Mouse (Mus musculus) brown adipose tissue, adult 24 weeks (tissue): ENCODE measurements around the gene 1110004F10Rik. TPM values are rescaled to one million over a fixed set of nuclear protein-coding genes. Genes with fewer than 3 reads are reported as not detected.

Experiments
- H3K27ac ChIP-seq: fragments of 200-500 bp; replicated peaks from 2 replicates; pipeline ENCODE4 v1.5.1; 2012; ENCODE audit warnings: low read depth, mild to moderate bottlenecking, low read length
- H3K4me1 ChIP-seq: fragments of 200-500 bp; 2 replicates; pipeline ENCODE4 v1.6.1; 2012; ENCODE audit warnings: low read length, mixed read lengths; ENCODE audit not compliant: control insufficient read depth, insufficient read depth, insufficient read length
- H3K4me3 ChIP-seq: fragments of 200-500 bp; 2 replicates; pipeline ENCODE4 v1.5.1; 2012; ENCODE audit warnings: low read depth, mild to moderate bottlenecking, low read length, moderate library complexity; ENCODE audit not compliant: insufficient read depth
- polyA plus RNA-seq: library from polyadenylated mRNA; stranded (reverse); fragments of >200 nt; gene quantifications from 2 replicates; pipeline ENCODE4 v1.2.4, GENCODE M21; 2012; ENCODE audit not compliant: missing spikeins, insufficient read depth, insufficient read length

Gene 1110004F10Rik
- polyA plus RNA-seq, 1 experiment, result 68.8 TPM

GRCm38 (mm10) chr7:116121202-116121601 lies 82.0 kb downstream of the 1110004F10Rik start:
- H3K4me1 ChIP-seq, result no peaks in the 10 kb centered on the region
- H3K4me3 ChIP-seq, result no peak overlapping the region
- no peak overlapping the region for H3K27ac ChIP-seq

- Histone ChIP-seq H3K27ac (no peak overlapping the region), H3K4me3 (no peak overlapping the region), H3K4me1 (no peaks in the 10 kb centered on the region)
Measured at GRCm38 (mm10) chr7:116122981-116123596, 83.9 kb downstream of the 1110004F10Rik start.

GRCm38 (mm10) chr7:116123597-116123985 lies 84.4 kb downstream of the 1110004F10Rik start:
- Histone ChIP-seq H3K4me1 (no peaks in the 10 kb centered on the region), H3K4me3 (no peak overlapping the region), H3K27ac (no peak overlapping the region)

GRCm38 (mm10) chr7:116124057-116124456 lies 84.9 kb downstream of the 1110004F10Rik start:
- Histone ChIP-seq H3K4me1 (no peaks in the 10 kb centered on the region), H3K27ac (no peak overlapping the region), H3K4me3 (no peak overlapping the region)

- Histone ChIP-seq H3K27ac (no peak overlapping the region), H3K4me3 (no peak overlapping the region), H3K4me1 (no peaks in the 10 kb centered on the region)
Measured at GRCm38 (mm10) chr7:116125671-116126070, 86.5 kb downstream of the 1110004F10Rik start.

GRCm38 (mm10) chr7:116127052-116127451 lies 87.9 kb downstream of the 1110004F10Rik start:
- H3K27ac ChIP-seq, result no peak overlapping the region
- H3K4me1 ChIP-seq, result no peaks in the 10 kb centered on the region
- H3K4me3 ChIP-seq, result no peak overlapping the region

GRCm38 (mm10) chr7:116128286-116128685 lies 89.1 kb downstream of the 1110004F10Rik start:
- no peaks in the 10 kb centered on the region for H3K4me1 ChIP-seq
- H3K4me3 ChIP-seq, result no peak overlapping the region
- no peak overlapping the region for H3K27ac ChIP-seq

- Histone ChIP-seq H3K4me3 (no peak overlapping the region), H3K4me1 (no peaks in the 10 kb centered on the region), H3K27ac (no peak overlapping the region)
Measured at GRCm38 (mm10) chr7:116129374-116129773, 90.2 kb downstream of the 1110004F10Rik start.

GRCm38 (mm10) chr7:116131390-116131789 lies 92.2 kb downstream of the 1110004F10Rik start:
- H3K27ac ChIP-seq, result no peak overlapping the region
- no peak overlapping the region for H3K4me3 ChIP-seq
- H3K4me1 ChIP-seq, result no peaks in the 10 kb centered on the region

- no peaks in the 10 kb centered on the region for H3K4me1 ChIP-seq
- no peak overlapping the region for H3K4me3 ChIP-seq
- H3K27ac ChIP-seq, result no peak overlapping the region
Measured at GRCm38 (mm10) chr7:116132078-116132477, 92.9 kb downstream of the 1110004F10Rik start.

- no peak overlapping the region for H3K27ac ChIP-seq
Measured at GRCm38 (mm10) chr7:116134413-116135292, 95.5 kb downstream of the 1110004F10Rik start.

GRCm38 (mm10) chr7:116137149-116137548 lies 98.0 kb downstream of the 1110004F10Rik start:
- Histone ChIP-seq H3K4me3 (no peak overlapping the region), H3K4me1 (no peaks in the 10 kb centered on the region), H3K27ac (no peak overlapping the region)

More at GRCm38 (mm10) chr7:116134413-116135292, 95.5 kb downstream of the 1110004F10Rik start:
- no peaks in the 10 kb centered on the region for H3K4me1 ChIP-seq
- H3K4me3 ChIP-seq, result no peak overlapping the region

GRCm38 (mm10) chr7:116137671-116138070 lies 98.5 kb downstream of the 1110004F10Rik start:
- H3K4me3 ChIP-seq, result no peak overlapping the region
- H3K27ac ChIP-seq, result no peak overlapping the region
- no peaks in the 10 kb centered on the region for H3K4me1 ChIP-seq

- Histone ChIP-seq H3K4me1 (no peaks in the 10 kb centered on the region), H3K4me3 (no peak overlapping the region), H3K27ac (no peak overlapping the region)
Measured at GRCm38 (mm10) chr7:116145030-116145429, 105.8 kb downstream of the 1110004F10Rik start.

GRCm38 (mm10) chr7:116147114-116147513 lies 107.9 kb downstream of the 1110004F10Rik start:
- no peak overlapping the region for H3K4me3 ChIP-seq
- no peak overlapping the region for H3K27ac ChIP-seq
- H3K4me1 ChIP-seq, result no peaks in the 10 kb centered on the region

- H3K27ac ChIP-seq, result no peak overlapping the region
- H3K4me1 ChIP-seq, result no peaks in the 10 kb centered on the region
- no peak overlapping the region for H3K4me3 ChIP-seq
Measured at GRCm38 (mm10) chr7:116149568-116149967, 110.4 kb downstream of the 1110004F10Rik start.
